Mouse (Mus musculus) brain, embryonic 18.5 days (tissue): ENCODE measurements around the gene Myh1.

ENCODE experiments used
- DNase-seq: peaks from one replicate; pipeline ENCODE4 v3.0.0-alpha.2; 2012; ENCODE audit warnings: low read depth, low spot score

Gene Myh1

GRCm38 (mm10) chr11:67229946-67230345 lies 30.1 kb downstream of the Myh1 start:
- DNase-seq = no peak

GRCm38 (mm10) chr11:67235639-67236358 lies 35.9 kb downstream of the Myh1 start:
- no peak for DNase-seq

- DNase-seq = no peak
These were observed 36.9 kb downstream of the Myh1 start for GRCm38 (mm10) chr11:67236799-67237198.

- DNase-seq = no peak
These were observed 37.7 kb downstream of the Myh1 start, which contains the start of gene Myh4 for GRCm38 (mm10) chr11:67237481-67238079. Myh4 (plus strand) TSS chr11:67238029.

GRCm38 (mm10) chr11:67241051-67241450 lies 41.2 kb downstream of the Myh1 start:
- DNase-seq = no peak

- DNase-seq = peak; percentile 12
These were observed 53.8 kb downstream of the Myh1 start for GRCm38 (mm10) chr11:67253691-67254090.

GRCm38 (mm10) chr11:67257048-67257447 lies 57.2 kb downstream of the Myh1 start:
- no peak for DNase-seq

- DNase-seq = no peak
These were observed 61.1 kb downstream of the Myh1 start for GRCm38 (mm10) chr11:67260956-67261355.
